Mouse (Mus musculus): ENCODE results near the gene Nod1. TPM values are rescaled to one million over a fixed set of nuclear protein-coding genes. Genes with fewer than 3 reads are reported as not detected.
A peak's percentile ranks its signal among the peaks of the same experiment; 100 is the strongest.

The Nod1 gene
- total and polyA plus RNA-seq, 2 experiments from 2014 or later = 1.7 to 4.8 TPM

- WGBS = 87% methylated on average over 4 of the region's 4 CpGs
- no peak for ATAC-seq
- Histone ChIP-seq H3K4me2 (ENCODE audit: low read depth, low read length) (no peak overlapping the region), H3K27ac (no peak overlapping the region), H3K9ac (replicated peaks; ENCODE audit: low read length) (no peak overlapping the region), H3K4me1 (ENCODE audit: insufficient read depth, low read length) (no peaks in the 10 kb centered on the region), H3K4me3 (ENCODE audit: low read length) (no peak overlapping the region), H3K27me3 (ENCODE audit: insufficient read depth, low read length) (no peaks in the 10 kb centered on the region), H3K36me3 (ENCODE audit: insufficient read depth, low read length) (no peaks in the 10 kb centered on the region), H3K9me3 (ENCODE audit: low read length) (no peaks in the 10 kb centered on the region)
- no peak for DNase-seq (ENCODE audit: low spot score)
- TF ChIP-seq CTCF (IDR thresholded peaks at IDR 0.05; ENCODE audit: low read depth) = no peak
These were observed 28.9 kb upstream of the Nod1 start for GRCm38 (mm10) chr6:55001320-55001719.

GRCm38 (mm10) chr6:54997726-54998125, 25.3 kb upstream of the Nod1 start:
- Histone ChIP-seq H3K27ac (no peak overlapping the region), H3K4me2 (ENCODE audit: low read depth, low read length) (no peak overlapping the region), H3K4me3 (ENCODE audit: low read length) (no peak overlapping the region), H3K27me3 (ENCODE audit: insufficient read depth, low read length) (no peaks in the 10 kb centered on the region), H3K9ac (replicated peaks; ENCODE audit: low read length) (no peak overlapping the region), H3K36me3 (ENCODE audit: insufficient read depth, low read length) (no peaks in the 10 kb centered on the region), H3K4me1 (ENCODE audit: insufficient read depth, low read length) (no peaks in the 10 kb centered on the region), H3K9me3 (ENCODE audit: low read length) (no peaks in the 10 kb centered on the region)
- ATAC-seq (no peak), DNase-seq (ENCODE audit: low spot score) (no peak)
- TF ChIP-seq CTCF (IDR thresholded peaks at IDR 0.05; ENCODE audit: low read depth) = no peak
- WGBS = 80% methylated on average over 6 of the region's 6 CpGs

GRCm38 (mm10) chr6:54996361-54996760, 23.9 kb upstream of the Nod1 start:
- Histone ChIP-seq H3K4me1 (ENCODE audit: insufficient read depth, low read length) (no peaks in the 10 kb centered on the region), H3K27ac (no peak overlapping the region), H3K27me3 (ENCODE audit: insufficient read depth, low read length) (no peaks in the 10 kb centered on the region), H3K4me3 (ENCODE audit: low read length) (no peak overlapping the region), H3K9me3 (ENCODE audit: low read length) (no peaks in the 10 kb centered on the region), H3K36me3 (ENCODE audit: insufficient read depth, low read length) (no peaks in the 10 kb centered on the region), H3K4me2 (ENCODE audit: low read depth, low read length) (no peak overlapping the region), H3K9ac (replicated peaks; ENCODE audit: low read length) (no peak overlapping the region)
- no peak for ATAC-seq
- no peak for DNase-seq (ENCODE audit: low spot score)
- 88% methylated on average over 3 of the region's 3 CpGs for WGBS
- TF ChIP-seq CTCF (IDR thresholded peaks at IDR 0.05; ENCODE audit: low read depth) = no peak

- ATAC-seq = peak; percentile 100
- peak; percentile 98 for DNase-seq (ENCODE audit: low spot score)
- Histone ChIP-seq H3K27ac (peak within 1 kb of the TSS; percentile 54), H3K27me3 (ENCODE audit: insufficient read depth, low read length) (no peaks in the 10 kb centered on the region), H3K36me3 (ENCODE audit: insufficient read depth, low read length) (no peaks in the 10 kb centered on the region), H3K4me3 (ENCODE audit: low read length) (peak within 1 kb of the TSS; percentile 55), H3K4me1 (ENCODE audit: insufficient read depth, low read length) (no peaks in the 10 kb centered on the region), H3K4me2 (ENCODE audit: low read depth, low read length) (peak within 1 kb of the TSS; percentile 85), H3K9me3 (ENCODE audit: low read length) (no peaks in the 10 kb centered on the region), H3K9ac (replicated peaks; ENCODE audit: low read length) (peak within 1 kb of the TSS; percentile 43)
- peak; percentile 82 for TF ChIP-seq CTCF (IDR thresholded peaks at IDR 0.05; ENCODE audit: low read depth)
- WGBS = under 1% methylated on average over 40 of the region's 41 CpGs
These were observed 20.4 kb upstream of the Nod1 start, which contains the start of gene Ggct for GRCm38 (mm10) chr6:54992734-54993260. TSS of gene Ggct (minus strand) at chr6:54992950.

- H3K4me2 ChIP-seq (ENCODE audit: low read depth, low read length) = peak overlapping the region; percentile 85
- 4% methylated on average over 7 of the region's 7 CpGs for WGBS
- peak overlapping the region; percentile 43 for H3K9ac ChIP-seq (replicated peaks; ENCODE audit: low read length)
- H3K4me3 ChIP-seq (ENCODE audit: low read length) = peak overlapping the region; percentile 55
- no peaks in the 10 kb centered on the region for H3K4me1 ChIP-seq (ENCODE audit: insufficient read depth, low read length)
- H3K36me3 ChIP-seq (ENCODE audit: insufficient read depth, low read length) = no peaks in the 10 kb centered on the region
- DNase-seq (ENCODE audit: low spot score) (no peak), ATAC-seq (no peak)
- H3K27ac ChIP-seq = peak overlapping the region; percentile 54
- TF ChIP-seq CTCF (IDR thresholded peaks at IDR 0.05; ENCODE audit: low read depth) = no peak
- H3K27me3 ChIP-seq (ENCODE audit: insufficient read depth, low read length) = no peaks in the 10 kb centered on the region
- H3K9me3 ChIP-seq (ENCODE audit: low read length) = no peaks in the 10 kb centered on the region
These were observed 19.7 kb upstream of the Nod1 start for GRCm38 (mm10) chr6:54992141-54992540.

GRCm38 (mm10) chr6:54991189-54991588, 18.8 kb upstream of the Nod1 start:
- no peak overlapping the region for H3K27ac ChIP-seq
- 87% methylated on average over 2 of the region's 2 CpGs for WGBS

GRCm38 (mm10) chr6:54988141-54988540, 15.7 kb upstream of the Nod1 start:
- 94% methylated on average over 6 of the region's 6 CpGs for WGBS
- H3K9me3 ChIP-seq (ENCODE audit: low read length) = no peaks in the 10 kb centered on the region
- H3K9ac ChIP-seq (replicated peaks; ENCODE audit: low read length) = no peak overlapping the region
- DNase-seq (ENCODE audit: low spot score) = no peak
- no peak overlapping the region for H3K4me3 ChIP-seq (ENCODE audit: low read length)
- no peak for ATAC-seq
- no peak overlapping the region for H3K27ac ChIP-seq
- no peak for TF ChIP-seq CTCF (IDR thresholded peaks at IDR 0.05; ENCODE audit: low read depth)
- no peaks in the 10 kb centered on the region for H3K27me3 ChIP-seq (ENCODE audit: insufficient read depth, low read length)
- no peaks in the 10 kb centered on the region for H3K36me3 ChIP-seq (ENCODE audit: insufficient read depth, low read length)
- no peaks in the 10 kb centered on the region for H3K4me1 ChIP-seq (ENCODE audit: insufficient read depth, low read length)
- no peak overlapping the region for H3K4me2 ChIP-seq (ENCODE audit: low read depth, low read length)

More at GRCm38 (mm10) chr6:54991189-54991588, 18.8 kb upstream of the Nod1 start:
- Histone ChIP-seq H3K9ac (replicated peaks; ENCODE audit: low read length) (no peak overlapping the region), H3K36me3 (ENCODE audit: insufficient read depth, low read length) (no peaks in the 10 kb centered on the region), H3K4me1 (ENCODE audit: insufficient read depth, low read length) (no peaks in the 10 kb centered on the region), H3K27me3 (ENCODE audit: insufficient read depth, low read length) (no peaks in the 10 kb centered on the region), H3K4me2 (ENCODE audit: low read depth, low read length) (0 out of 2 replicates have a peak overlapping the region, but pooled peaks have one; percentile 85), H3K4me3 (ENCODE audit: low read length) (no peak overlapping the region), H3K9me3 (ENCODE audit: low read length) (no peaks in the 10 kb centered on the region)
- TF ChIP-seq CTCF (IDR thresholded peaks at IDR 0.05; ENCODE audit: low read depth) = no peak
- DNase-seq (ENCODE audit: low spot score) (no peak), ATAC-seq (no peak)

Data from hindbrain, postnatal 0 days (tissue).